Mouse (Mus musculus) cortical plate, adult 2 months (tissue): ENCODE results near the gene Lcat. TPM values are rescaled to one million over a fixed set of nuclear protein-coding genes. Genes with fewer than 3 reads are reported as not detected.

Source experiments
- H3K27ac ChIP-seq: fragments of 200-500 bp; 2 replicates; pipeline ENCODE4 v1.5.1; 2012; ENCODE audit warnings: low read length, control low read depth, inconsistent platforms; ENCODE audit not compliant: insufficient read depth
- H3K4me1 ChIP-seq: fragments of 200-500 bp; 2 replicates; pipeline ENCODE4 v1.6.1; 2011; ENCODE audit warnings: low read length; ENCODE audit not compliant: control insufficient read depth, insufficient read depth
- H3K4me3 ChIP-seq: fragments of 200-500 bp; 2 replicates; pipeline ENCODE4 v1.5.1; 2011; ENCODE audit warnings: mild to moderate bottlenecking, low read length, control low read depth; ENCODE audit not compliant: insufficient read depth
- CTCF ChIP-seq: fragments of 200-500 bp; IDR thresholded peaks from 2 replicates; pipeline ENCODE4 v1.5.1; 2011; ENCODE audit warnings: mild to moderate bottlenecking, control low read depth, low read length; ENCODE audit not compliant: insufficient read depth; ENCODE audit errors: extremely low read depth
- POLR2A ChIP-seq: fragments of 200-500 bp; IDR thresholded peaks from 2 replicates; pipeline ENCODE4 v1.6.1; 2011; ENCODE audit warnings: mild to moderate bottlenecking, low read length, control low read depth; ENCODE audit not compliant: insufficient read depth; ENCODE audit errors: extremely low read depth
- polyA plus RNA-seq: library from polyadenylated mRNA; depleted of rRNA; stranded (reverse); fragments of >200 nt; gene quantifications from 2 replicates; pipeline ENCODE4 v1.2.3, GENCODE M21; 2012; rRNA removed

Gene Lcat
- polyA plus RNA-seq, 1 experiment = 54.4 TPM

DNA sequence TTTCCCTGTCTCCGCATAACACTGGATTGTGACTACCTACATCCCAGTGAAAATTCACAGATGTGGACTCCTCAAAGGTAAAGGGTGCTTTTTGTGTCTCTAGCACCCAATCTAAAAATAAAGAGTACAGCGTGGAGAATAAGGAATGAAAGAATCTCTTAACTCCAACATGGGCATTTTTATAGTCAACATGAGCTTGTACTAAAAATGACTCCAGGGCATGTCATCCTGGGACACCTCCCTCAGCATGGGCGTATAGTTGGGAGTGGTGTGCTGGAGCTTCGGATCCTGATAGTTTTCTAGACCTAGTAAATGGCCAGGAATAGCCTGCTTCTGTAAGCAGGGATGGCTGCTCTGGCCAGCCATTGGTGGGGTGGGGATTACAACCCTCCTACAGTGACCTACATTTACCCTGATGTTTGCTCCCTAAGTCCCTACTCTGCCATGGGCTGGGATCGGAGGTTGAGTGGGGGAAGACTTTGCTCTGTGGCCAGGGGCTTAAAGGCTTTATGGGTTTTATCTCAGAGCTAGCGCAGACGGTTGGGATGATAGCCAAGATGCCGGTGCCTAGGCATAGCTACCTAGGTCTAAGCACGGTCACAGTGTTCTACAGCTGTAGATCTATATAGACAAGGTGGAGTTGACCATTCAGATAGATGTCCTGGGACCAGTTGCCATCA is 45.2 kb downstream of the Lcat start:
- TF ChIP-seq CTCF (no peak), POLR2A (no peak)
- no peaks in the 10 kb centered on the region for H3K4me1 ChIP-seq

DNA sequence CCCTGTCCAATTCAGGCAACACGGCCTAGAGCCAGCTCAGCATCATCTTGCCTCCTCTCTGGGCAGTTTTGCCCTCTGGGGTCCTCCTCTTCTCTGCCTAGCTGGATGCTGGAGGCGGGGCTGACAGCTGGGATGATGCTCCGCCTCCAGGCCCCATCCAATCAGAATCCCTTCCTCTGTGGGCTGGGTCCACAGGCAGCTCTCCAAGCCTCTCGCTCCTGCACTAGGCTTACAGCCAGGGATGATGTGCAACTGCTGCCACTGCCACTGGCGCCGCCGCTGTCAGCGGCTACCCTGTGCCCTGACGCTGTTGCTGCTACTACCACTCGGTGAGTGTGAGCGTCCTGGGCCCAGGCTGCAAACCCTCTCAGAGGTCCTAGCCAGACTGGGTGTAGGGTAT is 49.8 kb downstream of the Lcat start, which contains the start of gene Nrn1l:
Gene Nrn1l (plus strand): TSS at position 229 of the 400 bp plus-strand sequence.
- H3K27ac ChIP-seq = peak within 1 kb of the TSS; percentile 47
- H3K4me1 ChIP-seq = no peaks in the 10 kb centered on the region
- TF ChIP-seq POLR2A (peak; percentile 53; the same call in 1 of the 2 replicates), CTCF (no peak)
- no peak within 1 kb of the TSS for H3K4me3 ChIP-seq

More for the DNA sequence above, 45.2 kb downstream of the Lcat start:
- H3K4me3 ChIP-seq = no peak overlapping the region
- H3K27ac ChIP-seq = no peak overlapping the region

DNA sequence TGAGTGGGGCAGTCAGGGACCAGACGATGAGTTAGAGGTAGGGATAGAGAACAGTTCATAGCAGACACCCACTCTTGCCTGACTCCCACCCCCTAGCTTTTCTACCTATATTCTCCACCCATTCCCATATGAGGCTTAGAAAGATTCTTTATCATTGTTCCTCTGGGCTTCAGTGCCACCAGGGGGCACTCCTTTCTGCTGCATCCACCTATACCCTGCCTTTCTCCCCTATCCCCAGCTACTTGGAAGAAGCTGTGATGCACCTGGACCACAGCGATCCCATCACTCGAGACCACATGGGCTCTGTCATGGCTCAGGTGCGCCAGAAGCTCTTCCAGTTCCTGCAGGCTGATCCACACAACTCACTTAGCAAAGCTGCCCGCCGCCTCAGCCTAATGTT is 50.8 kb downstream of the Lcat start:
- Histone ChIP-seq H3K4me1 (no peaks in the 10 kb centered on the region), H3K27ac (no peak overlapping the region), H3K4me3 (no peak overlapping the region)
- TF ChIP-seq POLR2A (0 out of 2 replicates have a peak, but pooled peaks have one; percentile 9), CTCF (peak; percentile 69)

GRCm38 (mm10) chr8:105890870-105891269 is 52.3 kb downstream of the Lcat start:
- Histone ChIP-seq H3K27ac (0 out of 2 replicates have a peak overlapping the region, but pooled peaks have one; percentile 35), H3K4me3 (no peak overlapping the region), H3K4me1 (no peaks in the 10 kb centered on the region)
- TF ChIP-seq POLR2A = no peak
- TF ChIP-seq CTCF = no peak

GRCm38 (mm10) chr8:105889756-105890465 is 53.3 kb downstream of the Lcat start:
- no peak for TF ChIP-seq POLR2A
- TF ChIP-seq CTCF = no peak
- Histone ChIP-seq H3K4me1 (no peaks in the 10 kb centered on the region), H3K4me3 (no peak overlapping the region), H3K27ac (no peak overlapping the region)

Other genes starting within 250 kb of the Lcat start
- gene Acd, start 242.3 kb downstream of the Lcat start, polyA plus RNA-seq = 49.4 and 52.3 TPM in 2 replicates
- 57.3 and 58.1 TPM in 2 replicates for gene Pard6a, start 242.2 kb downstream of the Lcat start, polyA plus RNA-seq
- gene 4933405L10Rik, start 235.7 kb downstream of the Lcat start, polyA plus RNA-seq = 0.38 and 0.52 TPM in 2 replicates
- gene Enkd1, start 235.2 kb downstream of the Lcat start, polyA plus RNA-seq = 16.4 and 18.3 TPM in 2 replicates
- gene Gfod2, start 184.7 kb downstream of the Lcat start, polyA plus RNA-seq = 15.6 and 17.8 TPM in 2 replicates
- 24.6 and 25.7 TPM in 2 replicates for gene Ranbp10, start 116.0 kb downstream of the Lcat start, polyA plus RNA-seq
- 0.11 and 0.31 TPM in 2 replicates for gene Tsnaxip1, start 115.7 kb downstream of the Lcat start, polyA plus RNA-seq
- gene Cenpt, start 90.1 kb downstream of the Lcat start, polyA plus RNA-seq = 33.2 and 33.6 TPM in 2 replicates
- gene Thap11, start 88.2 kb downstream of the Lcat start, polyA plus RNA-seq = 48.0 and 49.7 TPM in 2 replicates
- 85.1 and 86.1 TPM in 2 replicates for gene Nutf2, start 82.8 kb downstream of the Lcat start, polyA plus RNA-seq
- gene Edc4, start 62.5 kb downstream of the Lcat start, polyA plus RNA-seq = 71.3 and 74.7 TPM in 2 replicates
- 7.9 and 8.5 TPM in 2 replicates for gene Nrn1l, start 49.8 kb downstream of the Lcat start, polyA plus RNA-seq
- 13.1 and 13.3 TPM in 2 replicates for gene Pskh1, start 42.9 kb downstream of the Lcat start, polyA plus RNA-seq
- 3.4 and 3.6 TPM in 2 replicates for gene Ctrl, start 9.5 kb downstream of the Lcat start, polyA plus RNA-seq
- 137 and 147 TPM in 2 replicates for gene Psmb10, start 4.9 kb downstream of the Lcat start, polyA plus RNA-seq
- 23.6 and 25.8 TPM in 2 replicates for gene Slc12a4, start 22.7 kb upstream of the Lcat start, polyA plus RNA-seq
- gene Dpep3, start 36.0 kb upstream of the Lcat start, polyA plus RNA-seq = not detected in 2 replicates
- gene Dus2, start 48.0 kb upstream of the Lcat start, polyA plus RNA-seq = 25.1 and 27.4 TPM in 2 replicates
- gene Dpep2nb, start 62.6 kb upstream of the Lcat start, polyA plus RNA-seq = 0.08 TPM in 1 of 2 replicates, not detected in the other
- 11.6 and 11.9 TPM in 2 replicates for gene Ddx28, start 68.5 kb upstream of the Lcat start, polyA plus RNA-seq
- 7.8 and 8.1 TPM in 2 replicates for gene Nfatc3, start 115.5 kb upstream of the Lcat start, polyA plus RNA-seq
- gene Esrp2, start 193.6 kb upstream of the Lcat start, polyA plus RNA-seq = 0.06 and 0.13 TPM in 2 replicates
- 19.6 and 19.9 TPM in 2 replicates for gene Pla2g15, start 207.0 kb upstream of the Lcat start, polyA plus RNA-seq
- gene Slc7a6, start 225.5 kb upstream of the Lcat start, polyA plus RNA-seq = 30.4 and 33.3 TPM in 2 replicates